Mouse (Mus musculus) mouse embryonic stem cell (cell line): ENCODE data around the gene Slc25a31.

Source experiments
- in situ Hi-C, 2 experiments: fragments of 300-500 bp; cut with MboI; formaldehyde crosslinking; loops; 1 replicate in 1 of 2; 3 replicates in 1 of 2; pipeline ENCODE4 v1.14.3; 2019 to 2020; ENCODE audit warnings: low sequenced_read_pairs in 2 of 2, low pct_unique_long_range_greater_than_20kb in 1 of 2, mixed read lengths in 1 of 2; ENCODE audit not compliant: unreplicated experiment in 1 of 2

The Slc25a31 gene

DNA sequence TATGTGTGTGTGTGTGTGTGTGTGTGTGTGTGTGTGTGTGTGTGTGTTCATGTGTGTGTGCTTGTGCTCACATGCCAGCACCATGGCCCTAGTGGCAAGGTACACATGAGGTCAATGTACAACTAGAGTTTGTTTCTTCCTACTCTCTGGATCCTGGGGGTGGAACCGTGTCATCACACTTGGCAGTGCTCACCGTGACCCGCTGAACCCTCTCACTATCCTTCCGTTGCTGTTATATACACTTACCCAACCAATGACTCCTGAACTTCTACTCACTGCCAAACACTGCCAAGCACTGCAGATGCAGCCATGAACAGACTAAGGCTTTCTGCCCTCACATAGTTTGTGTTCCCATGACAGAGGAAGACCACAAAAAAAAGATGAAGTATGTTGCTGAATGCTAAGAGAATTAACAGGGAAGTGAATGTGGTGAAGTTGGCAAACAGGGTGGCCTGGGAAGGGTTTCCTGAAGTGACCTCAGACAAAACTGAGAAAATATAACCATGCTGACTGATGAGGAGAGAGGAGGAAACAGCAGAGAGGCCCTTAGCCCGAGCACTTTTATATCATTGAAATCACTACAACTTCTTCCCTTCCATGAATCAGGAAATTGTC lies 3.7 kb upstream of the Slc25a31 start:
- in situ Hi-C loops: no loop called here

- in situ Hi-C loops: no loop called here
Observed at GRCm38 (mm10) chr3:40716056-40716455, 7.4 kb downstream of the Slc25a31 start.

DNA sequence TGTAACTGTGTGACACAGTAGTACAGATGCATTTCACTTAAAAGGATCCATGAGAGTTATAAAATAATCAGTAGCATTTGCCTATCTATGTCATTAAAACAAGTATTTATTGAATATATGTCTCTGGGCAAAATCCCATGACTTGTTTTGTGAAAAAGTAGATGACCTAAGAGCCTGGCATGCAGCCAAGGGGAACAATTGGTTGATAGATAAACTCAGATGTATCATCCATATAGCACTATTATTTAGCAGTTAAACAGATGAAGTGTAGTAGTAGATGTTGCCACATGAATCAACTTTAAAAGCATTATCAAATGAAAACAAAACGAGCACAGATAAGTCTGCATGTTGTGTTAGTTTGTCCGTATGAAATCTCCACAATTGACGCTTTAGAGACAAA lies 10.4 kb downstream of the Slc25a31 start:
- in situ Hi-C loops: no loop called here

- in situ Hi-C loops: no loop called here
Observed at GRCm38 (mm10) chr3:40738381-40738912, 29.8 kb downstream of the Slc25a31 start.

- in situ Hi-C loops: no loop called here
Observed at GRCm38 (mm10) chr3:40744024-40744835, 35.6 kb downstream of the Slc25a31 start, which contains the start of gene Hspa4l. Gene Hspa4l, plus strand, starts transcription at chr3:40744495.

- in situ Hi-C loops: no loop called here
Observed at GRCm38 (mm10) chr3:40744836-40745660, 36.4 kb downstream of the Slc25a31 start.

DNA sequence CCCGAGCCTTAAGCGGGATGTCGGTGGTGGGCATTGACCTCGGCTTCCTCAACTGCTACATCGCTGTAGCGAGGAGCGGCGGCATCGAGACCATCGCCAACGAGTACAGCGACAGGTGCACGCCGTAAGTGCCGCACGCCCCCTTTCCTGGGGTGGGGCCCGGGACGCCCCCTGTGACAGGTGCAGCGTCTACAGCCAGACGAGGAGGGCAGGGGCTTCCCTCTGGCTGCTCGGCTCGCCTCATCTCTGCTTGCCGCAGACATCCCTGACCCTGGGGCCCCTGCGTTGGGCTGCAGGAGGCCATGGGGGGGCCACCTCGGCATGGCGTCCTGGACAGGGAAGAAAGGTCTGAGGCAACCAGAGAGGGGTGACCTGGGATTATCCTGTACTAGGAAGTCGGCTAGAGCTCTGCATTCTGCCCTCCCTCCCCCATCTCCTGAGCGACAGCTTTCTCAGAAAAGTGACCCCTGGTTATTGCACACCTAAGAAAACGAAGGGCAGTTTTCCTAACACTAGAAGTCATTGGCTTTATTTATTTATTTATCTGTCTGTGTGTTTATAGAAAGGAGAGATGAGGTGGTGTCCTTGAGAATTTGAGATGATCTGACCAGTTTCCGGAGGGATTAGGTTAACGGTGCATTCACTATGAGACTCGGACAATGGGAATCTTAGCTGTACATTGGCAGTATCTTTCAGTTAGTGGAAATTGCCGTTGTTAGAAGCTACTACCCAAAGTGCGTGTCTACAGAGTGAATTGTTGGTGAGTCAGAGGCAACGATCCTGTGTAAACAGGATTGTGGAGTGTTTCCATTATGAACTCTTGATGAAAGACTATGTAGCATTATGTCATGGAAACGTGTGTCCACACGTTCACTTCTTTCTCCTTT lies 37.2 kb downstream of the Slc25a31 start:
- in situ Hi-C loops: no loop called here

GRCm38 (mm10) chr3:40760746-40761145 lies 52.1 kb downstream of the Slc25a31 start:
- in situ Hi-C loops: no loop called here

- in situ Hi-C loops: no loop called here
Observed at GRCm38 (mm10) chr3:40761312-40761711, 52.7 kb downstream of the Slc25a31 start.
